Comparison of ENCODE assay signal across 7 mouse cellular contexts in genomic region chr17:47139730-47140231, GRCm38 (mm10).
DNase-seq lines count a peak whose midpoint lies in the region; ATAC-seq and TF ChIP-seq lines count a peak whose summit lies in the region.

No protein-coding gene starts in this region.

- H3K9me3 ChIP-seq in embryonic facial prominence, embryonic 13.5 days: no peaks in the 10 kb centered on the region
- H3K9me3 ChIP-seq in heart, embryonic 10.5 days: no peaks in the 10 kb centered on the region
- no peaks in the 10 kb centered on the region for H3K9me3 ChIP-seq in kidney, embryonic 14.5 days (ENCODE audit: control insufficient read depth, low read length)
- no peaks in the 10 kb centered on the region for H3K9me3 ChIP-seq in limb, embryonic 15.5 days
- H3K9me3 ChIP-seq in midbrain, postnatal 0 days (ENCODE audit: low read length): no peaks in the 10 kb centered on the region

- peak overlapping the region; percentile 93 for H3K4me2 ChIP-seq in embryonic facial prominence, embryonic 13.5 days
- H3K4me2 ChIP-seq in kidney, embryonic 14.5 days (replicated peaks; ENCODE audit: low read depth, low read length): peak overlapping the region; percentile 91
- peak overlapping the region; percentile 79 for H3K4me2 ChIP-seq in limb, embryonic 15.5 days
- peak overlapping the region; percentile 67 for H3K4me2 ChIP-seq in midbrain, postnatal 0 days (ENCODE audit: low read depth, low read length, poor library complexity, severe bottlenecking)

- ATAC-seq in embryonic facial prominence, embryonic 13.5 days (ENCODE audit: insufficient number of reproducible peaks, insufficient read depth, low FRiP score, low TSS enrichment, low read depth): peak; percentile 91
- ATAC-seq in kidney, embryonic 14.5 days (ENCODE audit: low FRiP score, low TSS enrichment): peak; percentile 94
- ATAC-seq in limb, embryonic 15.5 days (ENCODE audit: insufficient number of reproducible peaks, low FRiP score, low TSS enrichment, low read depth): peak; percentile 92
- ATAC-seq in midbrain, postnatal 0 days (ENCODE audit: low FRiP score): peak; percentile 95

- peak overlapping the region; percentile 68 for H3K4me3 ChIP-seq in embryonic facial prominence, embryonic 13.5 days
- peak overlapping the region; percentile 79 for H3K4me3 ChIP-seq in heart, embryonic 10.5 days
- H3K4me3 ChIP-seq in kidney, embryonic 14.5 days (ENCODE audit: low read length): peak overlapping the region; percentile 77
- H3K4me3 ChIP-seq in limb, embryonic 15.5 days: peak overlapping the region; percentile 57
- H3K4me3 ChIP-seq in midbrain, postnatal 0 days (ENCODE audit: low read depth, low read length): peak overlapping the region; percentile 70

- WGBS in embryonic facial prominence, embryonic 13.5 days: under 1% methylated on average over 30 of the region's 34 CpGs
- WGBS in heart, embryonic 10.5 days: 1% methylated on average over 29 of the region's 34 CpGs
- 1% methylated on average over 26 of the region's 34 CpGs for WGBS in kidney, embryonic 14.5 days
- WGBS in limb, embryonic 15.5 days: 0% methylated on average over 32 of the region's 34 CpGs
- WGBS in midbrain, postnatal 0 days: 0% methylated on average over 26 of the region's 34 CpGs

- H3K27ac ChIP-seq in embryonic facial prominence, embryonic 13.5 days: peak overlapping the region; percentile 99
- peak overlapping the region; percentile 92 for H3K27ac ChIP-seq in heart, embryonic 10.5 days
- peak overlapping the region; percentile 100 for H3K27ac ChIP-seq in kidney, embryonic 14.5 days (ENCODE audit: low read depth, low read length)
- peak overlapping the region; percentile 98 for H3K27ac ChIP-seq in limb, embryonic 15.5 days
- peak overlapping the region; percentile 98 for H3K27ac ChIP-seq in midbrain, postnatal 0 days (ENCODE audit: low read depth, low read length)

- H3K27me3 ChIP-seq in embryonic facial prominence, embryonic 13.5 days: no peaks in the 10 kb centered on the region
- H3K27me3 ChIP-seq in heart, embryonic 10.5 days (ENCODE audit: insufficient read depth, poor library complexity, severe bottlenecking): no peaks in the 10 kb centered on the region
- no peaks in the 10 kb centered on the region for H3K27me3 ChIP-seq in kidney, embryonic 14.5 days (ENCODE audit: control insufficient read depth, insufficient read depth, low read length)
- H3K27me3 ChIP-seq in limb, embryonic 15.5 days: no peaks in the 10 kb centered on the region
- H3K27me3 ChIP-seq in midbrain, postnatal 0 days (ENCODE audit: insufficient read depth, low read length): no peaks in the 10 kb centered on the region

- no peak; the same call in 1 of the 2 replicates for TF ChIP-seq CTCF in midbrain, postnatal 0 days (IDR thresholded peaks at IDR 0.05)

- DNase-seq in adrenal gland, postnatal 14 days: peak; percentile 97
- peak; percentile 97 for DNase-seq in heart, embryonic 10.5 days (ENCODE audit: low spot score)
- peak; percentile 97 for DNase-seq in midbrain, postnatal 0 days (ENCODE audit: low spot score)
- DNase-seq in spleen, postnatal 14 days (ENCODE audit: low spot score in 2 of 2): peak; percentile 38 to 53

- peak overlapping the region; percentile 89 for H3K9ac ChIP-seq in embryonic facial prominence, embryonic 13.5 days
- H3K9ac ChIP-seq in kidney, embryonic 14.5 days (ENCODE audit: low read depth, low read length): peak overlapping the region; percentile 76
- H3K9ac ChIP-seq in limb, embryonic 15.5 days: peak overlapping the region; percentile 65
- H3K9ac ChIP-seq in midbrain, postnatal 0 days (replicated peaks; ENCODE audit: low read length, poor library complexity, severe bottlenecking): peak overlapping the region; percentile 97

- H3K36me3 ChIP-seq in embryonic facial prominence, embryonic 13.5 days: no peaks in the 10 kb centered on the region
- no peaks in the 10 kb centered on the region for H3K36me3 ChIP-seq in heart, embryonic 10.5 days
- no peaks in the 10 kb centered on the region for H3K36me3 ChIP-seq in kidney, embryonic 14.5 days (ENCODE audit: control insufficient read depth, insufficient read depth, low read length)
- H3K36me3 ChIP-seq in limb, embryonic 15.5 days: no peaks in the 10 kb centered on the region
- no peaks in the 10 kb centered on the region for H3K36me3 ChIP-seq in midbrain, postnatal 0 days (ENCODE audit: insufficient read depth, low read length)

- H3K4me1 ChIP-seq in embryonic facial prominence, embryonic 13.5 days: peaks cover 33% of the 10 kb centered on the region
- peaks cover 31% of the 10 kb centered on the region for H3K4me1 ChIP-seq in heart, embryonic 10.5 days
- H3K4me1 ChIP-seq in kidney, embryonic 14.5 days (ENCODE audit: control insufficient read depth, insufficient read depth, low read length): peaks cover 26% of the 10 kb centered on the region; the same call in 1 of the 2 replicates
- H3K4me1 ChIP-seq in limb, embryonic 15.5 days: peaks cover 34% of the 10 kb centered on the region
- peaks cover 4% of the 10 kb centered on the region; the same call in 1 of the 2 replicates for H3K4me1 ChIP-seq in midbrain, postnatal 0 days (ENCODE audit: insufficient read depth, low read length)

Comparison
In these comparisons a context has a peak if more than half of its experiments do, and no peak if none do; other contexts are left out.
1. Peak in every context shown above with its lines: DNase-seq, ATAC-seq, H3K4me3 ChIP-seq and H3K27ac ChIP-seq.
2. DNase-seq: peak in every context shown above with its lines; median percentile 97 in adrenal gland, postnatal 14 days; 97 in heart, embryonic 10.5 days; 97 in midbrain, postnatal 0 days; 46 in spleen, postnatal 14 days.